In genomic region chr1:82973244-82973643, GRCm38 (mm10) we compare ENCODE assay signal across 16 mouse cellular contexts. TPM values are rescaled to one million over a fixed set of nuclear protein-coding genes. Genes with fewer than 3 reads are reported as not detected.
DNase-seq lines count a peak whose midpoint lies in the region; ATAC-seq and TF ChIP-seq lines count a peak whose summit lies in the region.
"Had no signal": no experiment of that assay in that cellular context is flagged by ENCODE, and none has a peak within 500 bp of the region (broad histone marks: within the 10 kb centered on the region; RNA-seq: fewer than 3 reads in every experiment).

No protein-coding gene starts in this region.

- TF ChIP-seq EP300 in liver, postnatal 0 days (IDR thresholded peaks at IDR 0.05; ENCODE audit: low read depth), result no peak
- TF ChIP-seq EP300 in CH12.LX (IDR thresholded peaks at IDR 0.05; ENCODE audit: low read length), result no peak
- TF ChIP-seq EP300 in lung, postnatal 0 days (IDR thresholded peaks at IDR 0.05), result no peak

- no peak for DNase-seq in heart, adult 9 months (ENCODE audit: low spot score in 2 of 2)
- DNase-seq in liver, postnatal 0 days, result no peak
- no peak for DNase-seq in liver, embryonic 11.5 days (ENCODE audit: low spot score)
- no peak for DNase-seq in CH12.LX (ENCODE audit: extremely low read depth)
- peak; percentile 15 for DNase-seq in lung, postnatal 0 days (ENCODE audit: low spot score)
- DNase-seq in ovary, postnatal 14 days (ENCODE audit: low spot score), result no peak
- no peak for DNase-seq in thymus, postnatal 25 days
- DNase-seq: adrenal gland, postnatal 25 days; gastrocnemius, postnatal 14 days had no signal

- ATAC-seq in heart, embryonic 13.5 days (ENCODE audit: extremely low read depth, insufficient number of reproducible peaks, low FRiP score, low TSS enrichment), result no peak
- no peak for ATAC-seq in liver, postnatal 0 days
- ATAC-seq in liver, embryonic 11.5 days (replicated peaks; ENCODE audit: low FRiP score), result no peak
- ATAC-seq in lung, postnatal 0 days, result no peak
- ATAC-seq: forebrain, embryonic 15.5 days had no signal

- no peak overlapping the region for H3K4me2 ChIP-seq in heart, embryonic 13.5 days
- no peak overlapping the region for H3K4me2 ChIP-seq in liver, postnatal 0 days (ENCODE audit: low read depth, low read length)
- H3K4me2 ChIP-seq in liver, embryonic 11.5 days, result no peak overlapping the region
- no peak overlapping the region for H3K4me2 ChIP-seq in CH12.LX (ENCODE audit: insufficient read depth, low read depth, poor library complexity, severe bottlenecking)
- no peak overlapping the region for H3K4me2 ChIP-seq in lung, postnatal 0 days (replicated peaks; ENCODE audit: low read depth, low read length)
- H3K4me2 ChIP-seq: forebrain, embryonic 15.5 days had no signal

- H3K9me3 ChIP-seq in heart, embryonic 13.5 days, result no peaks in the 10 kb centered on the region
- no peaks in the 10 kb centered on the region for H3K9me3 ChIP-seq in liver, postnatal 0 days (ENCODE audit: low read length)
- H3K9me3 ChIP-seq in liver, embryonic 11.5 days (ENCODE audit: control insufficient read depth, low read length), result no peaks in the 10 kb centered on the region
- no peaks in the 10 kb centered on the region for H3K9me3 ChIP-seq in CH12.LX (replicated peaks; ENCODE audit: low read length)
- no peaks in the 10 kb centered on the region for H3K9me3 ChIP-seq in lung, postnatal 0 days (ENCODE audit: low read length)
- H3K9me3 ChIP-seq: forebrain, embryonic 15.5 days; liver, embryonic 12.5 days had no signal

- peak overlapping the region; percentile 59; the same call in 1 of the 2 replicates for H3K27ac ChIP-seq in heart, embryonic 13.5 days (replicated peaks)
- no peak overlapping the region for H3K27ac ChIP-seq in liver, postnatal 0 days (ENCODE audit: low read depth)
- H3K27ac ChIP-seq in liver, embryonic 11.5 days (ENCODE audit: low read depth, low read length), result no peak overlapping the region
- H3K27ac ChIP-seq in CH12.LX (ENCODE audit: insufficient read depth, low read depth), result no peak overlapping the region
- peak overlapping the region; percentile 47 for H3K27ac ChIP-seq in lung, postnatal 0 days (ENCODE audit: low read length)
- H3K27ac ChIP-seq: forebrain, embryonic 15.5 days had no signal

- peak; percentile 62 for TF ChIP-seq RAD21 in CH12.LX (IDR thresholded peaks at IDR 0.05; ENCODE audit: low read depth, low read length)

- 73% methylated on average over 1 of the region's 1 CpGs for WGBS in heart, embryonic 13.5 days
- 78% methylated on average over 1 of the region's 1 CpGs for WGBS in liver, postnatal 0 days (ENCODE audit: insufficient replicate concordance)
- WGBS in liver, embryonic 11.5 days, result 64% methylated on average over 1 of the region's 1 CpGs
- 62% methylated on average over 1 of the region's 1 CpGs for WGBS in lung, postnatal 0 days

- no peak overlapping the region for H3K4me3 ChIP-seq in heart, embryonic 13.5 days
- H3K4me3 ChIP-seq in liver, postnatal 0 days (ENCODE audit: low read depth, low read length), result no peak overlapping the region
- H3K4me3 ChIP-seq in liver, embryonic 11.5 days (ENCODE audit: low read depth, low read length), result no peak overlapping the region
- H3K4me3 ChIP-seq in CH12.LX (replicated peaks in 1 of 3; ENCODE audit: low read depth in 2 of 3, low read length in 2 of 3, poor library complexity in 1 of 3), result no peak overlapping the region
- H3K4me3 ChIP-seq in lung, postnatal 0 days (ENCODE audit: low read depth, low read length), result no peak overlapping the region
- H3K4me3 ChIP-seq: forebrain, embryonic 15.5 days; liver, embryonic 12.5 days had no signal

- dilution Hi-C loops in CH12.LX (cut with MboI; ENCODE audit: extremely low pct_ligation_motif_present, extremely low pct_unique_long_range_greater_than_20kb, low sequenced_read_pairs), result no loop called here

- H3K27me3 ChIP-seq in heart, embryonic 13.5 days (replicated peaks), result no peaks in the 10 kb centered on the region
- H3K27me3 ChIP-seq in liver, postnatal 0 days (ENCODE audit: insufficient read depth, low read length), result no peaks in the 10 kb centered on the region
- no peaks in the 10 kb centered on the region for H3K27me3 ChIP-seq in liver, embryonic 11.5 days (replicated peaks; ENCODE audit: control insufficient read depth, insufficient read depth, low read length)
- no peaks in the 10 kb centered on the region for H3K27me3 ChIP-seq in CH12.LX (replicated peaks)
- H3K27me3 ChIP-seq in lung, postnatal 0 days (replicated peaks; ENCODE audit: insufficient read depth, low read length), result no peaks in the 10 kb centered on the region
- H3K27me3 ChIP-seq: forebrain, embryonic 15.5 days; liver, embryonic 12.5 days had no signal

- H3K36me3 ChIP-seq in heart, embryonic 13.5 days, result no peaks in the 10 kb centered on the region
- no peaks in the 10 kb centered on the region for H3K36me3 ChIP-seq in liver, postnatal 0 days (replicated peaks; ENCODE audit: insufficient read depth, low read length)
- H3K36me3 ChIP-seq in liver, embryonic 11.5 days (ENCODE audit: control insufficient read depth, insufficient read depth, low read length), result no peaks in the 10 kb centered on the region
- H3K36me3 ChIP-seq in CH12.LX (replicated peaks in 1 of 2; ENCODE audit: control insufficient read depth in 1 of 2, insufficient read depth in 1 of 2, low read length in 1 of 2), result no peaks in the 10 kb centered on the region
- no peaks in the 10 kb centered on the region for H3K36me3 ChIP-seq in lung, postnatal 0 days (ENCODE audit: insufficient read depth, low read length)
- H3K36me3 ChIP-seq: forebrain, embryonic 15.5 days; liver, embryonic 12.5 days had no signal

- H3K9ac ChIP-seq in heart, embryonic 13.5 days, result no peak overlapping the region
- no peak overlapping the region for H3K9ac ChIP-seq in liver, postnatal 0 days (replicated peaks)
- no peak overlapping the region for H3K9ac ChIP-seq in liver, embryonic 11.5 days (ENCODE audit: low read depth, low read length)
- H3K9ac ChIP-seq in CH12.LX (ENCODE audit: insufficient read depth, low read depth), result no peak overlapping the region
- H3K9ac ChIP-seq in lung, postnatal 0 days (replicated peaks; ENCODE audit: low read depth), result no peak overlapping the region
- H3K9ac ChIP-seq: forebrain, embryonic 15.5 days; liver, embryonic 12.5 days had no signal

- peaks cover 38% of the 10 kb centered on the region for H3K4me1 ChIP-seq in heart, embryonic 13.5 days
- no peaks in the 10 kb centered on the region for H3K4me1 ChIP-seq in liver, postnatal 0 days (ENCODE audit: insufficient read depth)
- H3K4me1 ChIP-seq in liver, embryonic 11.5 days (replicated peaks; ENCODE audit: control insufficient read depth, insufficient read depth, low read length), result peaks cover 14% of the 10 kb centered on the region
- peaks cover 3 to 7% of the 10 kb centered on the region in 2 experiments; a peak in 2 of 4 replicates for H3K4me1 ChIP-seq in CH12.LX (ENCODE audit: control insufficient read depth in 1 of 2, insufficient read depth in 2 of 2)
- H3K4me1 ChIP-seq in lung, postnatal 0 days (ENCODE audit: insufficient read depth, low read depth, low read length), result peaks cover 5% of the 10 kb centered on the region; the same call in 1 of the 2 replicates
- H3K4me1 ChIP-seq: forebrain, embryonic 15.5 days had no signal

- in situ Hi-C loops in CH12.LX (cut with MboI; ENCODE audit: low pct_ligation_motif_present, low pct_unique_long_range_greater_than_20kb, low sequenced_read_pairs), result no loop called here

- TF ChIP-seq CTCF in liver, postnatal 0 days (IDR thresholded peaks at IDR 0.05; ENCODE audit: low read depth), result peak; percentile 23; the same call in 1 of the 2 replicates
- peak in 1 of 2 experiments; percentile 58; a peak in 2 of 4 replicates for TF ChIP-seq CTCF in CH12.LX (conservative IDR thresholded peaks at IDR 0.05 in 1 of 2, IDR thresholded peaks at IDR 0.05 in 1 of 2; ENCODE audit: low read depth in 2 of 2, low read length in 2 of 2)
- TF ChIP-seq CTCF in lung, postnatal 0 days (IDR thresholded peaks at IDR 0.05), result no peak; the same call in 1 of the 2 replicates

- no peaks in the 10 kb centered on the region for H3K79me2 ChIP-seq in CH12.LX (replicated peaks; ENCODE audit: control insufficient read depth, extremely low read depth, insufficient read depth, poor library complexity, severe bottlenecking)

- TF ChIP-seq POLR2A in CH12.LX (IDR thresholded peaks at IDR 0.05; ENCODE audit: low read depth, low read length), result no peak

RNA-seq across cellular contexts. Expression of gene Gm47955, which starts 13.2 kb away (rescaled TPM):
- not detected in 2 replicates for polyA plus RNA-seq in heart, embryonic 13.5 days (2015; fragmentation: Nextera tagmentation; extraction: Ambion mirVana)
- polyA plus RNA-seq in liver, postnatal 0 days (2015; fragmentation: Nextera tagmentation; extraction: Ambion mirVana), result not detected in 2 replicates
- polyA plus RNA-seq in liver, embryonic 11.5 days (2014; fragmentation: Nextera tagmentation; extraction: Ambion mirVana), result not detected in 2 replicates
- total RNA-seq in CH12.LX (2012; rRNA removed) (not detected in 2 replicates), CH12.LX (2014; rRNA removed) (not detected in 2 replicates)
- polyA plus RNA-seq in CH12.LX (2012; ENCODE audit: insufficient read length, low read depth), result not detected in 2 replicates
- not detected in 2 replicates for polyA plus RNA-seq in lung, postnatal 0 days (2015; fragmentation: Nextera tagmentation; extraction: Ambion mirVana)
- total RNA-seq: adrenal gland, postnatal 25 days; gastrocnemius, postnatal 14 days; hematopoietic stem cell, adult 5-6 weeks; left cerebral cortex, postnatal 14 days; megakaryocyte-erythroid progenitor cell, adult 5-6 weeks had no signal
- polyA plus RNA-seq: forebrain, embryonic 15.5 days; liver, embryonic 12.5 days; stomach, embryonic 14.5 days had no signal

RNA-seq across cellular contexts. Expression of gene Gm7544, which starts 17.4 kb away (rescaled TPM):
- not detected in 2 replicates for polyA plus RNA-seq in heart, embryonic 13.5 days (2015; fragmentation: Nextera tagmentation; extraction: Ambion mirVana)
- polyA plus RNA-seq in liver, postnatal 0 days (2015; fragmentation: Nextera tagmentation; extraction: Ambion mirVana), result not detected in 2 replicates
- polyA plus RNA-seq in liver, embryonic 11.5 days (2014; fragmentation: Nextera tagmentation; extraction: Ambion mirVana), result not detected in 2 replicates
- total RNA-seq in CH12.LX (2012; rRNA removed) (not detected in 2 replicates), CH12.LX (2014; rRNA removed) (not detected in 2 replicates)
- polyA plus RNA-seq in CH12.LX (2012; ENCODE audit: insufficient read length, low read depth), result not detected in 2 replicates
- polyA plus RNA-seq in lung, postnatal 0 days (2015; fragmentation: Nextera tagmentation; extraction: Ambion mirVana), result not detected in 2 replicates
- total RNA-seq: adrenal gland, postnatal 25 days; gastrocnemius, postnatal 14 days; hematopoietic stem cell, adult 5-6 weeks; left cerebral cortex, postnatal 14 days; megakaryocyte-erythroid progenitor cell, adult 5-6 weeks had no signal
- polyA plus RNA-seq: forebrain, embryonic 15.5 days; liver, embryonic 12.5 days; stomach, embryonic 14.5 days had no signal

RNA-seq across cellular contexts. Expression of gene Gm47959, which starts 27.1 kb away (rescaled TPM):
- polyA plus RNA-seq in heart, embryonic 13.5 days (2015; fragmentation: Nextera tagmentation; extraction: Ambion mirVana), result not detected in 2 replicates
- polyA plus RNA-seq in liver, postnatal 0 days (2015; fragmentation: Nextera tagmentation; extraction: Ambion mirVana), result not detected in 2 replicates
- not detected in 2 replicates for polyA plus RNA-seq in liver, embryonic 11.5 days (2014; fragmentation: Nextera tagmentation; extraction: Ambion mirVana)
- total RNA-seq in CH12.LX (2012; rRNA removed), result not detected in 2 replicates
- total RNA-seq in CH12.LX (2014; rRNA removed), result not detected in 2 replicates
- not detected in 2 replicates for polyA plus RNA-seq in CH12.LX (2012; ENCODE audit: insufficient read length, low read depth)
- not detected in 2 replicates for polyA plus RNA-seq in lung, postnatal 0 days (2015; fragmentation: Nextera tagmentation; extraction: Ambion mirVana)
- total RNA-seq: adrenal gland, postnatal 25 days; gastrocnemius, postnatal 14 days; hematopoietic stem cell, adult 5-6 weeks; left cerebral cortex, postnatal 14 days; megakaryocyte-erythroid progenitor cell, adult 5-6 weeks had no signal
- polyA plus RNA-seq: forebrain, embryonic 15.5 days; liver, embryonic 12.5 days; stomach, embryonic 14.5 days had no signal

RNA-seq across cellular contexts. Expression of gene A030003K21Rik, which starts 30.1 kb away (rescaled TPM):
- not detected in 2 replicates for polyA plus RNA-seq in heart, embryonic 13.5 days (2015; fragmentation: Nextera tagmentation; extraction: Ambion mirVana)
- not detected in 2 replicates for polyA plus RNA-seq in liver, postnatal 0 days (2015; fragmentation: Nextera tagmentation; extraction: Ambion mirVana)
- polyA plus RNA-seq in liver, embryonic 11.5 days (2014; fragmentation: Nextera tagmentation; extraction: Ambion mirVana), result not detected in 2 replicates
- not detected in 2 replicates for total RNA-seq in CH12.LX (2012; rRNA removed)
- not detected in 2 replicates for total RNA-seq in CH12.LX (2014; rRNA removed)
- not detected in 2 replicates for polyA plus RNA-seq in CH12.LX (2012; ENCODE audit: insufficient read length, low read depth)
- not detected in 2 replicates for polyA plus RNA-seq in lung, postnatal 0 days (2015; fragmentation: Nextera tagmentation; extraction: Ambion mirVana)
- total RNA-seq: adrenal gland, postnatal 25 days; gastrocnemius, postnatal 14 days; hematopoietic stem cell, adult 5-6 weeks; left cerebral cortex, postnatal 14 days; megakaryocyte-erythroid progenitor cell, adult 5-6 weeks had no signal
- polyA plus RNA-seq: forebrain, embryonic 15.5 days; liver, embryonic 12.5 days; stomach, embryonic 14.5 days had no signal

RNA-seq across cellular contexts. Expression of gene Gm6217, which starts 42.0 kb away (rescaled TPM):
- not detected in 2 replicates for polyA plus RNA-seq in heart, embryonic 13.5 days (2015; fragmentation: Nextera tagmentation; extraction: Ambion mirVana)
- polyA plus RNA-seq in liver, postnatal 0 days (2015; fragmentation: Nextera tagmentation; extraction: Ambion mirVana), result not detected in 2 replicates
- not detected in 2 replicates for polyA plus RNA-seq in liver, embryonic 11.5 days (2014; fragmentation: Nextera tagmentation; extraction: Ambion mirVana)
- total RNA-seq in CH12.LX (2012; rRNA removed), result not detected in 2 replicates
- total RNA-seq in CH12.LX (2014; rRNA removed), result not detected in 2 replicates
- polyA plus RNA-seq in CH12.LX (2012; ENCODE audit: insufficient read length, low read depth), result not detected in 2 replicates
- polyA plus RNA-seq in lung, postnatal 0 days (2015; fragmentation: Nextera tagmentation; extraction: Ambion mirVana), result not detected in 2 replicates
- total RNA-seq: adrenal gland, postnatal 25 days; gastrocnemius, postnatal 14 days; hematopoietic stem cell, adult 5-6 weeks; left cerebral cortex, postnatal 14 days; megakaryocyte-erythroid progenitor cell, adult 5-6 weeks had no signal
- polyA plus RNA-seq: forebrain, embryonic 15.5 days; liver, embryonic 12.5 days; stomach, embryonic 14.5 days had no signal

Comparison
In these comparisons a context has a peak if more than half of its experiments do, and no peak if none do; other contexts are left out.
1. H3K27ac ChIP-seq: peak in heart, embryonic 13.5 days (single experiment) and lung, postnatal 0 days (single experiment); none in liver, postnatal 0 days (single experiment), liver, embryonic 11.5 days (single experiment) and CH12.LX (single experiment).